Mouse (Mus musculus): ENCODE results near the gene Rnasel.

The Rnasel gene
- long read RNA-seq, experiment 1, partial matches to known transcripts: 3 of 7 reads
- long read RNA-seq, experiment 1, other reads (novel, unspliced or antisense): 3 of 7 reads
- long read RNA-seq, experiment 2, partial matches to known transcripts: 1 of 2 reads
- long read RNA-seq, experiment 2, other reads (novel, unspliced or antisense): 1 of 2 reads

- intact Hi-C loops (cut with DNase I): loop anchor here (5.0 kb wide), 1 partner anchor 58 kb away; no protein-coding TSS in a partner anchor
These were observed at the start of gene Rnasel for GRCm38 (mm10) chr1:153749211-153749801. Rnasel (plus strand) TSS chr1:153749426.

- intact Hi-C loops (cut with DNase I): no loop called here
These were observed 48.7 kb upstream of the Rnasel start for GRCm38 (mm10) chr1:153700448-153701063.

DNA sequence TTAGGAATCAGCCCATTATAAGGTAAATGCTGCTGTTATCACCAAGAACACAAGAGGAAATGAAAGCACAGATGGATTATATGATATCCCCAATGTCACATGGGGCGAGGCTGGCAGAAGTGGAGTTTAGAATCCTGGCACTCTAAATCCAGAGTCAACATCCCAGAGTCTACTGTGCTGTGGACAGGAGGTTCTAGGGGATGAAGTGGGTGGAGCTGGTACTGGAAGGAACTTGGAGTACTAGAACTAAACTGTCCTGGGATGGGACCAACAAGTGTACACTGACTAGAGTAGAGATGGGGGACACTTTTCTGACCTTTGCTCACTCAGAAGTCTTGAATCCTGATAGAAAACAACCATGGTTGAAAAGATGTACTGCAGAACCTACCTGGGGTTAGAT lies 47.8 kb upstream of the Rnasel start:
- intact Hi-C loops (cut with DNase I): no loop called here

- intact Hi-C loops (cut with DNase I): no loop called here
These were observed 46.9 kb upstream of the Rnasel start for GRCm38 (mm10) chr1:153702166-153702852.

GRCm38 (mm10) chr1:153702853-153703410 lies 46.3 kb upstream of the Rnasel start:
- intact Hi-C loops (cut with DNase I): no loop called here

DNA sequence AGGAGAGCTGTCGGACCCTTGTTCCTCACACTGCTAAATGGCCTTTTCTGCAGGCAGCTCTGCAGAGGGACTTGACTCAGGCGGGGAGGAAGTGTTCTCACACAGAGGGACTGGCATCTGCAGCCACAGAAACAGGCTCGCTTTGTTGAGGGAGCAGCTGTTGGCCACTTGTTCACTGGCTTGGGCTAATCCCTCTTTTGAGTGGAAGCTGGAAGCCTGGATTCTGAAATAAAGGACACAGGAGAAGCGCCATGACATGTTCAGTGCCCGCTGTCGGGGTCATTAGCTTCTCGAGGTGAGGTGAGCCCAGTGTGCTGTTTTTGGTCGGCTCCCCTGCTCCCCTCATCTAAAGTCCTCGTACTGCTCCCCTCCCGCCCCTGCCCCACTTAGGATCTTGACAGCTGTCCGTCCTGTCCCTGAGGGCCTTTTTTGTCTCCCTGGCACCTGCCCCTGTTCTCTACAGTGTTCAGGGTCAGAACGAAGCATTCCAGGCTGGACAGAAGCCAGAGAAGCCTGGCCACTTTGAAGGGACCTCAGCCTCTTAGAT lies 45.7 kb upstream of the Rnasel start:
- intact Hi-C loops (cut with DNase I): no loop called here

GRCm38 (mm10) chr1:153704174-153704573 lies 45.1 kb upstream of the Rnasel start:
- intact Hi-C loops (cut with DNase I): no loop called here

DNA sequence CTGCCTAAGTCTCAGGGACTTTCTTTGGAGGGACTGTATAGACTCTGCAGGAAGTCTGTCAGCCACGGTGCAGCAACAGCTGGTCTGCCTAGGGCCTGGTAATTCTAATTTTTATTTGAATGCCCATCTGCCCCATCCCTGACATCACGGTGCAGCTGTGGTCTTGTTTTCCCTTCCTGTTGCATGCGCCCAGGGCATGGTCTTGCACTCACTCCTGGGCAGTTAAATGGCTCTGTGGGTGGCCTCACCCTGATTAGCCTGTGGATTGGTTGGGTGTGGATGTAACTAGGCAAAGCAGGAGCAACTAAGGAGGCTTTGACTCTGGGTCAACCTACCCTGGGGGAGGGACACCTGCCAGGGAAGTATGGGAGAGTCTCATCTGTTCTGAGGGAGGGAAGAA lies 44.2 kb upstream of the Rnasel start:
- intact Hi-C loops (cut with DNase I): no loop called here

DNA sequence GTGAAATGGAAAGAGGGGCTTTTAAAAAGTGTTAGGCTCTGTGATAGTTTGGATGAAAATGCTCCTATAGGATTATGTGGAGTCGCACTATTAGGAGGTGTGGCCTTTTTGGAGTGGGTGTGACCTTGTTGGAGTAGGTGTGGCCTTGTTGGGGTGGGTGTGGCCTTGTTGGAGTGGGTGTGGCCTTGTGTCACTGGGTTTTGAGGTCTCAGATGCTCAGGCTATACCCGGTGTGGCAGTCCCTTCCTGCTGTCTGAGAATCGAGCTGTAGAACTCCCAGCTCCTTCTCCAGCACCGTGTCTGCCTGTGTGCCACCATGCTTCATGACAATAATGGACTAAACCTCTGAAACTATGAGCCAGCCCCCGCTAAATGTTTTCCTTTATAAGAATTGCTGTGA lies 40.6 kb upstream of the Rnasel start:
- intact Hi-C loops (cut with DNase I): no loop called here

- intact Hi-C loops (cut with DNase I): no loop called here
These were observed 39.8 kb upstream of the Rnasel start for GRCm38 (mm10) chr1:153709451-153709850.

DNA sequence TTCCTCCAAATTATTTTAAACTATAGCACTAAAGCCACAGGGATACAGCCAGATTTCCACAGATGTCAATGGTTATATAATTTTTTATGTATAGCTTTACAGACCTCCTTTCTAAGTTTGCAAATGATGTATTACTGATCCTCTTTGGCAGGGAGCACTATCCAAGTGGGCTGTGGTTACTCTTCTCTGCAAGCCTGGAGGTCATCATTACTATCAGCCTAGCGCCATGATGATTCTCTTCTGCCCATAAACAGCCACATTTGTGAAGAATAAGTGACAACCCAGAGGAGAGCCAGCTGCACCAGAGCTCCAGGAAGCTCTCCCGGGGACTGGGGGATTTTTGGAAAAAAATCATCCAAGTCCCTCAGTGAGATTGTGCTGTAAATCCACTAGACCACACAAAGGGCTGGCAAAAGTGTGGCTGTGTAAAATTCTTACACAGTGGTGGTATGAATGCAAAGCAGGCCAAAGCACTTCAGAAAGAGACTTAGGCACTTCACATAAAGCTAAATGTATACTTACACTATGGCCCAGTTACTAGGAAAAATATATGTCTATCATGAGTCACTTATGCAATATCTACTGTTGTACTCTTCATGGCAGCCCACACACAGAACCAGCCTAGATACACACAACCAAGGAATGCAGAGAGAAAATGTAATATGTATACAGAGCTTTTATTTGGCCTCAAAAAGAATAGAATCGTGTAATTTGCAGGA lies 37.5 kb upstream of the Rnasel start:
- intact Hi-C loops (cut with DNase I): no loop called here

DNA sequence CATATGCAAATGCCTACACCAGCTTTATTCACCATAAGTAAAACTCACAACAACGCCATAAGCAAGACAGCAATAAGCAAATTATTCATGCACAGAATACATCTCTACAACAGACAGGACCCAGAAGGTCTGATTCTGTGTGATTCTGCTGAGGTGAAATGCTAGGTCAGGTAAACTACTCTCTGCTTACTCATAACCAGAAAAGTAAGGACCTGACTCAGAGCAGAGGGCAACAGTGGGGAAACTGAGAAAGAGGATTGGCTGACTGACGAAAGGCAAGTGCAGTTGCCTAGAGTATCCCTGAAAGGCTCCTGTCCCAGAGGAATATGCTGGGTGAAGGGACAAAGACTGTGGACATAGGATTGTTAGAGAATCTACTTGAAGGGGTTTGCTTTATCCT lies 36.6 kb upstream of the Rnasel start:
- intact Hi-C loops (cut with DNase I): no loop called here

GRCm38 (mm10) chr1:153717990-153718389 lies 31.2 kb upstream of the Rnasel start:
- intact Hi-C loops (cut with DNase I): no loop called here

GRCm38 (mm10) chr1:153720935-153721334 lies 28.3 kb upstream of the Rnasel start:
- intact Hi-C loops (cut with DNase I): no loop called here

- intact Hi-C loops (cut with DNase I): no loop called here
These were observed 27.5 kb upstream of the Rnasel start for GRCm38 (mm10) chr1:153721565-153722310.

- intact Hi-C loops (cut with DNase I): no loop called here
These were observed 25.8 kb upstream of the Rnasel start for GRCm38 (mm10) chr1:153723426-153723825.

- intact Hi-C loops (cut with DNase I): no loop called here
These were observed 22.6 kb upstream of the Rnasel start for GRCm38 (mm10) chr1:153726636-153727035.

DNA sequence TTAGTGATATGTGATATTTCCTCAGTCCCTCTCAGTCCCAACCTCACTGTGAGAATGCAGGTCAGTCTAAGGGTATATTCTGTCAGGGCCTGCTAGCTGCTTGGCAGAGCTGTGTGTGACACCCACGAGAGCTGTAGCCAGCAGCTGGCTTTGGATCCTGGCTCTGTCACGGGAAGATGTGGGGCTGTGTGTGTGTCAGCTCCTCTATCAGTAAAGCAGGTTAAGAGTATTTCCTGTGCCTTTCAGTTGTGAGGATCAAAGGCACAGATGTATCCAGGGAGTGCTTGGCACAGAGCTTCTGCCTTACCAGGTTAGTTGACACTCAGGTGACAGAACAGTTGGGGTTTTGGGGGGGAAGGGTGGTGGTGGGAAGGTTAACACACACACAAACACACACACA lies 19.4 kb upstream of the Rnasel start:
- intact Hi-C loops (cut with DNase I): no loop called here

DNA sequence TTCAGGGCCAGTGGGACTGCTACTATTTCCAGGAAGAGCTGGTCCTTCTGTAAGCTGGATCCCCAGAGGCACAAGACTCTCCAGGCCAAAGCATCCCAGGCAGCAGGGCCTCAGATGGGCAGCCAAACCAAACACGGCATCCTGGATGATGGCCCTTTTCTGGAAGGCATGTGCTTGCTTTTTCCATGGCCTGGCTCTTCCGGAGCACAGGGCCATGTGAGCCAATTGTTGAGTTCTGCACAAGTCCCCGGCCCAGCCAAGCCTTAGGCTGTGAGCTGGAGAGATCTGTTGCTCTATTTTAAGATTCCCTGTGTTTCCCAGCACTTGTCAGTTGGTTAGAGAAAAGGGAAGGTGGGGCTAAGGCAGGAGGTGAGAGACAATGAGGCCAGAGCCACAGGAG lies 18.6 kb upstream of the Rnasel start:
- intact Hi-C loops (cut with DNase I): no loop called here

- intact Hi-C loops (cut with DNase I): no loop called here
These were observed 16.0 kb upstream of the Rnasel start for GRCm38 (mm10) chr1:153733181-153733580.

Data from adrenal gland (tissue).